Mouse (Mus musculus) lung, postnatal 0 days (tissue): ENCODE data around the gene Smco3. TPM values are rescaled to one million over a fixed set of nuclear protein-coding genes. Genes with fewer than 3 reads are reported as not detected.
"Not testable (repeated sequence)": the region's sequence is repeated elsewhere in the genome, so short reads cannot be mapped to it uniquely, and the experiment has no call there.

ENCODE experiments used
- ATAC-seq: fragments of 200-750 bp; cut with Nextera tagmentation; 2 replicates; pipeline ENCODE4 v1.8.0; 2017; ENCODE audit warnings: moderate library complexity
- DNase-seq: peaks from one replicate; pipeline ENCODE4 v3.0.0-alpha.2; 2016; ENCODE audit warnings: low spot score
- H3K27ac ChIP-seq: fragments of 300-500 bp; sonication (generic); 2 replicates; pipeline ENCODE4 v1.5.1; 2014; ENCODE audit warnings: antibody characterized with exemption, mild to moderate bottlenecking, low read length, mixed read lengths
- H3K27me3 ChIP-seq: fragments of 300-500 bp; sonication (generic); replicated peaks from 2 replicates; pipeline ENCODE4 v1.6.1; 2014; ENCODE audit warnings: low read length, mixed read lengths; ENCODE audit not compliant: insufficient read depth
- H3K36me3 ChIP-seq: fragments of 300-500 bp; sonication (generic); 2 replicates; pipeline ENCODE4 v1.6.1; 2014; ENCODE audit warnings: low read length, mixed read lengths; ENCODE audit not compliant: insufficient read depth
- H3K4me1 ChIP-seq: fragments of 300-500 bp; sonication (generic); 2 replicates; pipeline ENCODE4 v1.6.1; 2014; ENCODE audit warnings: antibody characterized with exemption, low read depth, low read length, mixed read lengths; ENCODE audit not compliant: insufficient read depth
- H3K4me2 ChIP-seq: fragments of 300-500 bp; sonication (generic); replicated peaks from 2 replicates; pipeline ENCODE4 v1.6.1; 2014; ENCODE audit warnings: low read depth, mild to moderate bottlenecking, low read length, moderate library complexity, mixed read lengths
- H3K4me3 ChIP-seq: fragments of 300-500 bp; sonication (generic); 2 replicates; pipeline ENCODE4 v1.5.1; 2014; ENCODE audit warnings: low read depth, low read length
- H3K9ac ChIP-seq: fragments of 300-500 bp; sonication (generic); replicated peaks from 2 replicates; pipeline ENCODE4 v1.6.1; 2014; ENCODE audit warnings: low read depth, mild to moderate bottlenecking
- H3K9me3 ChIP-seq: fragments of 300-500 bp; sonication (generic); 2 replicates; pipeline ENCODE4 v1.6.1; 2016; ENCODE audit warnings: low read length, mixed read lengths
- CTCF ChIP-seq: IDR thresholded peaks from 2 replicates; pipeline ENCODE4 v1.5.1; 2016; ENCODE audit warnings: antibody characterized with exemption, mild to moderate bottlenecking
- EP300 ChIP-seq: IDR thresholded peaks from 2 replicates; pipeline ENCODE4 v1.6.1; 2016; ENCODE audit warnings: antibody characterized with exemption, mild to moderate bottlenecking, control low read depth
- WGBS: fragments of 180-500 bp; shearing (Covaris S2); extraction: QIAGEN DNeasy Blood & Tissue Kit; methylation state at CpG from one replicate; pipeline ENCODE4 v1.1.7; 2014; 5-methylcytosine and 5-hydroxymethylcytosine counted together
- polyA plus RNA-seq: library from polyadenylated mRNA; unstranded; fragments of >200 nt; fragmentation: Nextera tagmentation; extraction: Ambion mirVana; gene quantifications from 2 replicates; pipeline ENCODE4 v1.2.1, GENCODE M21; 2015

The Smco3 gene
- 2.3 and 3.4 TPM in 2 replicates for polyA plus RNA-seq

GRCm38 (mm10) chr6:136835352-136835751, at the start of gene Smco3:
Gene Smco3, minus strand, starts transcription at chr6:136835452.
- no peak for DNase-seq
- H3K9ac ChIP-seq: no peak within 1 kb of the TSS
- 45% methylated on average over 4 of the region's 4 CpGs for WGBS
- no peaks in the 10 kb centered on the region for H3K36me3 ChIP-seq
- no peaks in the 10 kb centered on the region for H3K9me3 ChIP-seq
- H3K4me1 ChIP-seq: no peaks in the 10 kb centered on the region
- TF ChIP-seq CTCF (no peak), EP300 (no peak)
- H3K27me3 ChIP-seq: no peaks in the 10 kb centered on the region
- no peak for ATAC-seq
- peak within 1 kb of the TSS; percentile 0; the same call in 1 of the 2 replicates for H3K4me2 ChIP-seq
- H3K4me3 ChIP-seq: no peak within 1 kb of the TSS
- H3K27ac ChIP-seq: no peak within 1 kb of the TSS

- not testable (repeated sequence) for H3K4me3 ChIP-seq, ATAC-seq, H3K4me1 ChIP-seq, H3K4me2 ChIP-seq, DNase-seq, H3K9me3 ChIP-seq, H3K36me3 ChIP-seq, H3K9ac ChIP-seq, H3K27me3 ChIP-seq, H3K27ac ChIP-seq
- WGBS: 25% methylated on average over 1 of the region's 1 CpGs
These were observed 49.5 kb upstream of the Smco3 start for GRCm38 (mm10) chr6:136884766-136885165.

GRCm38 (mm10) chr6:136883961-136884360, 48.7 kb upstream of the Smco3 start:
- ATAC-seq (no peak), DNase-seq (no peak)
- H3K36me3 ChIP-seq: no peaks in the 10 kb centered on the region
- H3K27me3 ChIP-seq: no peaks in the 10 kb centered on the region
- H3K4me1 ChIP-seq: peaks cover 5% of the 10 kb centered on the region; the same call in 1 of the 2 replicates
- H3K27ac ChIP-seq: no peak overlapping the region
- no peaks in the 10 kb centered on the region for H3K9me3 ChIP-seq
- no peak overlapping the region for H3K4me3 ChIP-seq
- H3K9ac ChIP-seq: no peak overlapping the region
- TF ChIP-seq CTCF (no peak), EP300 (no peak)
- no peak overlapping the region for H3K4me2 ChIP-seq
- WGBS: 93% methylated on average over 6 of the region's 6 CpGs

GRCm38 (mm10) chr6:136883431-136883915, 48.2 kb upstream of the Smco3 start:
- H3K4me1 ChIP-seq: peaks cover 5% of the 10 kb centered on the region; the same call in 1 of the 2 replicates
- no peaks in the 10 kb centered on the region for H3K27me3 ChIP-seq
- no peak overlapping the region for H3K27ac ChIP-seq
- DNase-seq: no peak
- no peaks in the 10 kb centered on the region for H3K9me3 ChIP-seq
- H3K9ac ChIP-seq: no peak overlapping the region
- ATAC-seq: no peak
- TF ChIP-seq CTCF (no peak), EP300 (no peak)
- H3K4me2 ChIP-seq: no peak overlapping the region
- 68% methylated on average over 3 of the region's 3 CpGs for WGBS
- H3K36me3 ChIP-seq: no peaks in the 10 kb centered on the region
- no peak overlapping the region for H3K4me3 ChIP-seq

- ATAC-seq: peak; percentile 52
- no peak overlapping the region for H3K9ac ChIP-seq
- WGBS: 29% methylated on average over 8 of the region's 8 CpGs
- H3K4me2 ChIP-seq: no peak overlapping the region
- H3K4me3 ChIP-seq: no peak overlapping the region
- H3K36me3 ChIP-seq: no peaks in the 10 kb centered on the region
- 0 out of 2 replicates have a peak overlapping the region, but pooled peaks have one; percentile 6 for H3K27ac ChIP-seq
- no peak for DNase-seq
- TF ChIP-seq CTCF: no peak
- TF ChIP-seq EP300: no peak
- no peaks in the 10 kb centered on the region for H3K27me3 ChIP-seq
- H3K4me1 ChIP-seq: no peaks in the 10 kb centered on the region
- no peaks in the 10 kb centered on the region for H3K9me3 ChIP-seq
These were observed 46.4 kb upstream of the Smco3 start for GRCm38 (mm10) chr6:136881678-136882077.

GRCm38 (mm10) chr6:136875670-136876069, 40.4 kb upstream of the Smco3 start, which contains the start of gene Mgp:
Gene Mgp, minus strand, starts transcription at chr6:136875823.
- ATAC-seq (peak; percentile 83), DNase-seq (peak; percentile 79)
- Histone ChIP-seq H3K27me3 (no peaks in the 10 kb centered on the region), H3K9me3 (no peaks in the 10 kb centered on the region), H3K4me1 (no peaks in the 10 kb centered on the region), H3K36me3 (no peaks in the 10 kb centered on the region), H3K9ac (peak within 1 kb of the TSS; percentile 47), H3K27ac (peak within 1 kb of the TSS; percentile 68), H3K4me3 (peak within 1 kb of the TSS; percentile 34), H3K4me2 (peak within 1 kb of the TSS; percentile 30)
- TF ChIP-seq CTCF (no peak), EP300 (no peak)
- WGBS: 30% methylated on average over 9 of the region's 9 CpGs
